Mouse (Mus musculus): Measurements from ENCODE around the gene Gna14. TPM values are rescaled to one million over a fixed set of nuclear protein-coding genes. Genes with fewer than 3 reads are reported as not detected.

Gna14 gene
- polyA plus RNA-seq, 1 experiment from 2014 or later = 10.7 TPM

GRCm38 (mm10) chr19:16490756-16491155, 55.2 kb downstream of the Gna14 start:
- Histone ChIP-seq H3K4me3 (ENCODE audit: low read length) (no peak overlapping the region), H3K27ac (ENCODE audit: low read length) (peak overlapping the region; percentile 58)
- ATAC-seq (ENCODE audit: low read depth) = peak; percentile 95

GRCm38 (mm10) chr19:16491497-16491896, 55.9 kb downstream of the Gna14 start:
- Histone ChIP-seq H3K4me2 (ENCODE audit: low read depth, low read length) (no peak overlapping the region), H3K4me3 (ENCODE audit: low read length) (no peak overlapping the region), H3K27me3 (ENCODE audit: control insufficient read depth, insufficient read depth, low read depth, low read length) (no peaks in the 10 kb centered on the region), H3K4me1 (replicated peaks; ENCODE audit: control insufficient read depth, insufficient read depth, low read length) (peaks cover 11% of the 10 kb centered on the region), H3K9ac (ENCODE audit: low read length) (no peak overlapping the region), H3K36me3 (ENCODE audit: control insufficient read depth, insufficient read depth, low read length) (no peaks in the 10 kb centered on the region), H3K27ac (ENCODE audit: low read length) (peak overlapping the region; percentile 58), H3K9me3 (ENCODE audit: control insufficient read depth, low read length) (no peaks in the 10 kb centered on the region)
- WGBS = 40% methylated on average over 7 of the region's 7 CpGs
- ATAC-seq (ENCODE audit: low read depth) = no peak

More at GRCm38 (mm10) chr19:16490756-16491155, 55.2 kb downstream of the Gna14 start:
- H3K4me2 ChIP-seq (ENCODE audit: low read depth, low read length) = no peak overlapping the region
- no peak overlapping the region for H3K9ac ChIP-seq (ENCODE audit: low read length)
- H3K4me1 ChIP-seq (replicated peaks; ENCODE audit: control insufficient read depth, insufficient read depth, low read length) = peaks cover 11% of the 10 kb centered on the region
- 31% methylated on average over 12 of the region's 12 CpGs for WGBS
- no peaks in the 10 kb centered on the region for H3K9me3 ChIP-seq (ENCODE audit: control insufficient read depth, low read length)
- no peaks in the 10 kb centered on the region for H3K36me3 ChIP-seq (ENCODE audit: control insufficient read depth, insufficient read depth, low read length)
- H3K27me3 ChIP-seq (ENCODE audit: control insufficient read depth, insufficient read depth, low read depth, low read length) = no peaks in the 10 kb centered on the region

GRCm38 (mm10) chr19:16492453-16492852, 56.9 kb downstream of the Gna14 start:
- no peak overlapping the region for H3K27ac ChIP-seq (ENCODE audit: low read length)
- H3K9me3 ChIP-seq (ENCODE audit: control insufficient read depth, low read length) = no peaks in the 10 kb centered on the region
- 50% methylated on average over 1 of the region's 1 CpGs for WGBS
- no peak overlapping the region for H3K9ac ChIP-seq (ENCODE audit: low read length)
- H3K27me3 ChIP-seq (ENCODE audit: control insufficient read depth, insufficient read depth, low read depth, low read length) = no peaks in the 10 kb centered on the region
- no peak overlapping the region for H3K4me3 ChIP-seq (ENCODE audit: low read length)
- H3K4me1 ChIP-seq (replicated peaks; ENCODE audit: control insufficient read depth, insufficient read depth, low read length) = peaks cover 11% of the 10 kb centered on the region
- no peaks in the 10 kb centered on the region for H3K36me3 ChIP-seq (ENCODE audit: control insufficient read depth, insufficient read depth, low read length)
- no peak for ATAC-seq (ENCODE audit: low read depth)
- H3K4me2 ChIP-seq (ENCODE audit: low read depth, low read length) = no peak overlapping the region

- no peak for ATAC-seq (ENCODE audit: low read depth)
- WGBS = 88% methylated on average over 10 of the region's 10 CpGs
Observed at GRCm38 (mm10) chr19:16494816-16495516, 59.4 kb downstream of the Gna14 start.

GRCm38 (mm10) chr19:16496016-16496415, 60.5 kb downstream of the Gna14 start:
- Histone ChIP-seq H3K4me1 (replicated peaks; ENCODE audit: control insufficient read depth, insufficient read depth, low read length) (peaks cover 20% of the 10 kb centered on the region), H3K36me3 (ENCODE audit: control insufficient read depth, insufficient read depth, low read length) (no peaks in the 10 kb centered on the region), H3K4me2 (ENCODE audit: low read depth, low read length) (no peak overlapping the region), H3K4me3 (ENCODE audit: low read length) (no peak overlapping the region), H3K9me3 (ENCODE audit: control insufficient read depth, low read length) (no peaks in the 10 kb centered on the region), H3K27me3 (ENCODE audit: control insufficient read depth, insufficient read depth, low read depth, low read length) (no peaks in the 10 kb centered on the region), H3K27ac (ENCODE audit: low read length) (no peak overlapping the region), H3K9ac (ENCODE audit: low read length) (no peak overlapping the region)
- 55% methylated on average over 5 of the region's 5 CpGs for WGBS
- ATAC-seq (ENCODE audit: low read depth) = no peak; the same call in 1 of the 2 replicates

More at GRCm38 (mm10) chr19:16494816-16495516, 59.4 kb downstream of the Gna14 start:
- Histone ChIP-seq H3K36me3 (ENCODE audit: control insufficient read depth, insufficient read depth, low read length) (no peaks in the 10 kb centered on the region), H3K9ac (ENCODE audit: low read length) (no peak overlapping the region), H3K27me3 (ENCODE audit: control insufficient read depth, insufficient read depth, low read depth, low read length) (no peaks in the 10 kb centered on the region), H3K4me2 (ENCODE audit: low read depth, low read length) (no peak overlapping the region), H3K27ac (ENCODE audit: low read length) (no peak overlapping the region), H3K9me3 (ENCODE audit: control insufficient read depth, low read length) (no peaks in the 10 kb centered on the region), H3K4me3 (ENCODE audit: low read length) (no peak overlapping the region), H3K4me1 (replicated peaks; ENCODE audit: control insufficient read depth, insufficient read depth, low read length) (peaks cover 18% of the 10 kb centered on the region)

GRCm38 (mm10) chr19:16502054-16502453, 66.5 kb downstream of the Gna14 start:
- ATAC-seq (ENCODE audit: low read depth) = peak; percentile 63
- Histone ChIP-seq H3K27me3 (ENCODE audit: control insufficient read depth, insufficient read depth, low read depth, low read length) (no peaks in the 10 kb centered on the region), H3K9me3 (ENCODE audit: control insufficient read depth, low read length) (no peaks in the 10 kb centered on the region), H3K4me3 (ENCODE audit: low read length) (no peak overlapping the region), H3K9ac (ENCODE audit: low read length) (no peak overlapping the region), H3K27ac (ENCODE audit: low read length) (peak overlapping the region; percentile 81), H3K36me3 (ENCODE audit: control insufficient read depth, insufficient read depth, low read length) (no peaks in the 10 kb centered on the region), H3K4me2 (ENCODE audit: low read depth, low read length) (no peak overlapping the region), H3K4me1 (replicated peaks; ENCODE audit: control insufficient read depth, insufficient read depth, low read length) (peaks cover 20% of the 10 kb centered on the region)
- WGBS = 25% methylated on average over 5 of the region's 5 CpGs

GRCm38 (mm10) chr19:16506711-16507364, 71.3 kb downstream of the Gna14 start:
- Histone ChIP-seq H3K4me3 (ENCODE audit: low read length) (no peak overlapping the region), H3K4me1 (replicated peaks; ENCODE audit: control insufficient read depth, insufficient read depth, low read length) (peaks cover 10% of the 10 kb centered on the region; the same call in 1 of the 2 replicates), H3K27me3 (ENCODE audit: control insufficient read depth, insufficient read depth, low read depth, low read length) (no peaks in the 10 kb centered on the region), H3K4me2 (ENCODE audit: low read depth, low read length) (no peak overlapping the region), H3K27ac (ENCODE audit: low read length) (no peak overlapping the region), H3K9ac (ENCODE audit: low read length) (no peak overlapping the region), H3K36me3 (ENCODE audit: control insufficient read depth, insufficient read depth, low read length) (no peaks in the 10 kb centered on the region; the same call in 1 of the 2 replicates), H3K9me3 (ENCODE audit: control insufficient read depth, low read length) (no peaks in the 10 kb centered on the region)
- WGBS = 77% methylated on average over 6 of the region's 6 CpGs
- ATAC-seq (ENCODE audit: low read depth) = no peak

GRCm38 (mm10) chr19:16510343-16511080, 75.0 kb downstream of the Gna14 start:
- WGBS = 77% methylated on average over 10 of the region's 10 CpGs
- H3K4me1 ChIP-seq (replicated peaks; ENCODE audit: control insufficient read depth, insufficient read depth, low read length) = peaks cover 7% of the 10 kb centered on the region; the same call in 1 of the 2 replicates
- no peaks in the 10 kb centered on the region for H3K27me3 ChIP-seq (ENCODE audit: control insufficient read depth, insufficient read depth, low read depth, low read length)
- no peaks in the 10 kb centered on the region; the same call in 1 of the 2 replicates for H3K36me3 ChIP-seq (ENCODE audit: control insufficient read depth, insufficient read depth, low read length)
- H3K9ac ChIP-seq (ENCODE audit: low read length) = no peak overlapping the region
- no peak for ATAC-seq (ENCODE audit: low read depth)
- no peak overlapping the region for H3K27ac ChIP-seq (ENCODE audit: low read length)
- H3K4me3 ChIP-seq (ENCODE audit: low read length) = no peak overlapping the region
- H3K9me3 ChIP-seq (ENCODE audit: control insufficient read depth, low read length) = no peaks in the 10 kb centered on the region
- no peak overlapping the region for H3K4me2 ChIP-seq (ENCODE audit: low read depth, low read length)

GRCm38 (mm10) chr19:16511081-16511420, 75.5 kb downstream of the Gna14 start:
- no peak overlapping the region for H3K27ac ChIP-seq (ENCODE audit: low read length)
- no peaks in the 10 kb centered on the region; the same call in 1 of the 2 replicates for H3K36me3 ChIP-seq (ENCODE audit: control insufficient read depth, insufficient read depth, low read length)
- no peak for ATAC-seq (ENCODE audit: low read depth)
- peaks cover 7% of the 10 kb centered on the region; the same call in 1 of the 2 replicates for H3K4me1 ChIP-seq (replicated peaks; ENCODE audit: control insufficient read depth, insufficient read depth, low read length)
- H3K9me3 ChIP-seq (ENCODE audit: control insufficient read depth, low read length) = no peaks in the 10 kb centered on the region
- no peak overlapping the region for H3K4me3 ChIP-seq (ENCODE audit: low read length)
- no peak overlapping the region for H3K4me2 ChIP-seq (ENCODE audit: low read depth, low read length)
- WGBS = 60% methylated on average over 2 of the region's 2 CpGs
- H3K27me3 ChIP-seq (ENCODE audit: control insufficient read depth, insufficient read depth, low read depth, low read length) = no peaks in the 10 kb centered on the region
- H3K9ac ChIP-seq (ENCODE audit: low read length) = no peak overlapping the region
